Mouse (Mus musculus): ENCODE results near the gene Zfp609. TPM values are rescaled to one million over a fixed set of nuclear protein-coding genes. Genes with fewer than 3 reads are reported as not detected.
A peak's percentile ranks its signal among the peaks of the same experiment; 100 is the strongest.

The Zfp609 gene
- polyA plus RNA-seq, 1 experiment from 2014 or later, result 5.8 TPM

- Histone ChIP-seq H3K27me3 (replicated peaks; ENCODE audit: control insufficient read depth, insufficient read depth, low read length) (no peaks in the 10 kb centered on the region), H3K4me1 (replicated peaks; ENCODE audit: control insufficient read depth, insufficient read depth, low read length) (peaks cover 47% of the 10 kb centered on the region), H3K27ac (ENCODE audit: low read depth, low read length) (no peak overlapping the region), H3K9ac (ENCODE audit: low read depth, low read length) (peak overlapping the region; percentile 78), H3K9me3 (ENCODE audit: control insufficient read depth, low read length) (no peaks in the 10 kb centered on the region), H3K36me3 (ENCODE audit: control insufficient read depth, insufficient read depth, low read length) (no peaks in the 10 kb centered on the region), H3K4me2 (peak overlapping the region; percentile 83), H3K4me3 (ENCODE audit: low read depth, low read length) (peak overlapping the region; percentile 80)
- ATAC-seq (replicated peaks; ENCODE audit: low FRiP score) (peak; percentile 98), DNase-seq (ENCODE audit: low spot score) (peak; percentile 99)
- WGBS, result 0% methylated on average over 50 of the region's 51 CpGs
Observed at GRCm38 (mm10) chr9:65676358-65677118, 150.8 kb downstream of the Zfp609 start.

- Histone ChIP-seq H3K9ac (ENCODE audit: low read depth, low read length) (peak overlapping the region; percentile 57), H3K36me3 (ENCODE audit: control insufficient read depth, insufficient read depth, low read length) (no peaks in the 10 kb centered on the region), H3K9me3 (ENCODE audit: control insufficient read depth, low read length) (no peaks in the 10 kb centered on the region), H3K4me3 (ENCODE audit: low read depth, low read length) (peak overlapping the region; percentile 80), H3K4me2 (peak overlapping the region; percentile 83), H3K27me3 (replicated peaks; ENCODE audit: control insufficient read depth, insufficient read depth, low read length) (no peaks in the 10 kb centered on the region), H3K4me1 (replicated peaks; ENCODE audit: control insufficient read depth, insufficient read depth, low read length) (peaks cover 43% of the 10 kb centered on the region), H3K27ac (ENCODE audit: low read depth, low read length) (no peak overlapping the region; the same call in 1 of the 2 replicates)
- ATAC-seq (replicated peaks; ENCODE audit: low FRiP score), result peak; percentile 29
- DNase-seq (ENCODE audit: low spot score), result no peak
- 48% methylated on average over 8 of the region's 8 CpGs for WGBS
Observed at GRCm38 (mm10) chr9:65675461-65676357, 151.7 kb downstream of the Zfp609 start.

- Histone ChIP-seq H3K9me3 (ENCODE audit: control insufficient read depth, low read length) (no peaks in the 10 kb centered on the region), H3K36me3 (ENCODE audit: control insufficient read depth, insufficient read depth, low read length) (no peaks in the 10 kb centered on the region), H3K27me3 (replicated peaks; ENCODE audit: control insufficient read depth, insufficient read depth, low read length) (no peaks in the 10 kb centered on the region), H3K9ac (ENCODE audit: low read depth, low read length) (no peak overlapping the region), H3K4me2 (no peak overlapping the region; the same call in 1 of the 2 replicates), H3K4me3 (ENCODE audit: low read depth, low read length) (no peak overlapping the region), H3K4me1 (replicated peaks; ENCODE audit: control insufficient read depth, insufficient read depth, low read length) (peaks cover 19% of the 10 kb centered on the region), H3K27ac (ENCODE audit: low read depth, low read length) (no peak overlapping the region)
- no peak for ATAC-seq (replicated peaks; ENCODE audit: low FRiP score)
- 68% methylated on average over 11 of the region's 11 CpGs for WGBS
- no peak for DNase-seq (ENCODE audit: low spot score)
Observed at GRCm38 (mm10) chr9:65672996-65673395, 154.4 kb downstream of the Zfp609 start.

GRCm38 (mm10) chr9:65671431-65671931 lies 155.9 kb downstream of the Zfp609 start:
- no peaks in the 10 kb centered on the region for H3K9me3 ChIP-seq (ENCODE audit: control insufficient read depth, low read length)
- H3K4me3 ChIP-seq (ENCODE audit: low read depth, low read length), result no peak overlapping the region
- H3K9ac ChIP-seq (ENCODE audit: low read depth, low read length), result no peak overlapping the region
- H3K27ac ChIP-seq (ENCODE audit: low read depth, low read length), result no peak overlapping the region
- 41% methylated on average over 9 of the region's 9 CpGs for WGBS
- ATAC-seq (replicated peaks; ENCODE audit: low FRiP score) (no peak), DNase-seq (ENCODE audit: low spot score) (no peak)
- peaks cover 9% of the 10 kb centered on the region; the same call in 1 of the 2 replicates for H3K4me1 ChIP-seq (replicated peaks; ENCODE audit: control insufficient read depth, insufficient read depth, low read length)
- no peak overlapping the region for H3K4me2 ChIP-seq
- H3K27me3 ChIP-seq (replicated peaks; ENCODE audit: control insufficient read depth, insufficient read depth, low read length), result no peaks in the 10 kb centered on the region
- H3K36me3 ChIP-seq (ENCODE audit: control insufficient read depth, insufficient read depth, low read length), result no peaks in the 10 kb centered on the region

GRCm38 (mm10) chr9:65667701-65668100 lies 159.7 kb downstream of the Zfp609 start, which contains the start of gene Oaz2:
TSS of gene Oaz2 (plus strand) at chr9:65668001.
- no peaks in the 10 kb centered on the region for H3K36me3 ChIP-seq (ENCODE audit: control insufficient read depth, insufficient read depth, low read length)

GRCm38 (mm10) chr9:65666042-65666441 lies 161.3 kb downstream of the Zfp609 start:
- ATAC-seq (replicated peaks; ENCODE audit: low FRiP score) (no peak; the same call in 1 of the 2 replicates), DNase-seq (ENCODE audit: low spot score) (peak; percentile 57)
- WGBS, result 31% methylated on average over 5 of the region's 5 CpGs
- Histone ChIP-seq H3K9ac (ENCODE audit: low read depth, low read length) (no peak overlapping the region), H3K9me3 (ENCODE audit: control insufficient read depth, low read length) (no peaks in the 10 kb centered on the region), H3K27ac (ENCODE audit: low read depth, low read length) (no peak overlapping the region), H3K27me3 (replicated peaks; ENCODE audit: control insufficient read depth, insufficient read depth, low read length) (no peaks in the 10 kb centered on the region), H3K4me2 (no peak overlapping the region), H3K4me3 (ENCODE audit: low read depth, low read length) (no peak overlapping the region), H3K36me3 (ENCODE audit: control insufficient read depth, insufficient read depth, low read length) (no peaks in the 10 kb centered on the region), H3K4me1 (replicated peaks; ENCODE audit: control insufficient read depth, insufficient read depth, low read length) (peaks cover 1% of the 10 kb centered on the region; the same call in 1 of the 2 replicates)

More at GRCm38 (mm10) chr9:65667701-65668100, 159.7 kb downstream of the Zfp609 start, which contains the start of gene Oaz2:
- Histone ChIP-seq H3K9me3 (ENCODE audit: control insufficient read depth, low read length) (no peaks in the 10 kb centered on the region), H3K27me3 (replicated peaks; ENCODE audit: control insufficient read depth, insufficient read depth, low read length) (no peaks in the 10 kb centered on the region), H3K27ac (ENCODE audit: low read depth, low read length) (no peak within 1 kb of the TSS), H3K9ac (ENCODE audit: low read depth, low read length) (no peak within 1 kb of the TSS), H3K4me3 (ENCODE audit: low read depth, low read length) (no peak within 1 kb of the TSS), H3K4me1 (replicated peaks; ENCODE audit: control insufficient read depth, insufficient read depth, low read length) (peaks cover 2% of the 10 kb centered on the region; the same call in 1 of the 2 replicates), H3K4me2 (no peak within 1 kb of the TSS)
- ATAC-seq (replicated peaks; ENCODE audit: low FRiP score) (no peak), DNase-seq (ENCODE audit: low spot score) (no peak)
- WGBS, result 87% methylated on average over 8 of the region's 8 CpGs

GRCm38 (mm10) chr9:65664163-65664562 lies 163.2 kb downstream of the Zfp609 start:
- DNase-seq (ENCODE audit: low spot score) (no peak), ATAC-seq (replicated peaks; ENCODE audit: low FRiP score) (no peak)
- Histone ChIP-seq H3K27me3 (replicated peaks; ENCODE audit: control insufficient read depth, insufficient read depth, low read length) (no peaks in the 10 kb centered on the region), H3K9ac (ENCODE audit: low read depth, low read length) (no peak overlapping the region), H3K36me3 (ENCODE audit: control insufficient read depth, insufficient read depth, low read length) (no peaks in the 10 kb centered on the region), H3K4me3 (ENCODE audit: low read depth, low read length) (no peak overlapping the region), H3K9me3 (ENCODE audit: control insufficient read depth, low read length) (no peaks in the 10 kb centered on the region), H3K27ac (ENCODE audit: low read depth, low read length) (no peak overlapping the region), H3K4me1 (replicated peaks; ENCODE audit: control insufficient read depth, insufficient read depth, low read length) (no peaks in the 10 kb centered on the region), H3K4me2 (no peak overlapping the region)
- WGBS, result under 1% methylated on average over 3 of the region's 3 CpGs

- no peak overlapping the region for H3K9ac ChIP-seq (ENCODE audit: low read depth, low read length)
Observed at GRCm38 (mm10) chr9:65661493-65661892, 165.9 kb downstream of the Zfp609 start.

More at GRCm38 (mm10) chr9:65661493-65661892, 165.9 kb downstream of the Zfp609 start:
- ATAC-seq (replicated peaks; ENCODE audit: low FRiP score), result no peak
- no peak overlapping the region for H3K27ac ChIP-seq (ENCODE audit: low read depth, low read length)
- no peak for DNase-seq (ENCODE audit: low spot score)
- no peaks in the 10 kb centered on the region for H3K4me1 ChIP-seq (replicated peaks; ENCODE audit: control insufficient read depth, insufficient read depth, low read length)
- H3K36me3 ChIP-seq (ENCODE audit: control insufficient read depth, insufficient read depth, low read length), result no peaks in the 10 kb centered on the region
- WGBS, result 78% methylated on average over 1 of the region's 1 CpGs
- H3K4me2 ChIP-seq, result no peak overlapping the region
- H3K4me3 ChIP-seq (ENCODE audit: low read depth, low read length), result no peak overlapping the region
- no peaks in the 10 kb centered on the region for H3K27me3 ChIP-seq (replicated peaks; ENCODE audit: control insufficient read depth, insufficient read depth, low read length)
- H3K9me3 ChIP-seq (ENCODE audit: control insufficient read depth, low read length), result no peaks in the 10 kb centered on the region
